Mouse (Mus musculus): ENCODE data around the gene Fam32a. TPM values are rescaled to one million over a fixed set of nuclear protein-coding genes. Genes with fewer than 3 reads are reported as not detected.

Fam32a gene
- polyA plus RNA-seq (2016; fragmentation: Nextera tagmentation; extraction: Ambion mirVana) = 77.6 and 82.4 TPM in 2 replicates

- DNase-seq (ENCODE audit: low spot score) = peak; percentile 93
- 14% methylated on average over 39 of the region's 39 CpGs for WGBS
- H3K4me1 ChIP-seq = peaks cover 18% of the 10 kb centered on the region
- peak within 1 kb of the TSS; percentile 92 for H3K4me3 ChIP-seq
- H3K27me3 ChIP-seq (replicated peaks; ENCODE audit: low read depth, poor library complexity, severe bottlenecking) = peaks cover 5% of the 10 kb centered on the region
- H3K27ac ChIP-seq (replicated peaks) = peak within 1 kb of the TSS; percentile 91
- peaks cover 38% of the 10 kb centered on the region for H3K36me3 ChIP-seq (replicated peaks)
- no peaks in the 10 kb centered on the region for H3K9me3 ChIP-seq
Measured at GRCm38 (mm10) chr8:72219541-72220363, at the start of gene Fam32a. Gene Fam32a (plus strand): TSS chr8:72219730.

- H3K27ac ChIP-seq (replicated peaks) = no peak overlapping the region
- H3K9me3 ChIP-seq = no peaks in the 10 kb centered on the region
- no peak overlapping the region for H3K4me3 ChIP-seq
- 62% methylated on average over 5 of the region's 5 CpGs for WGBS
- DNase-seq (ENCODE audit: low spot score) = peak; percentile 62
- no peaks in the 10 kb centered on the region for H3K27me3 ChIP-seq (replicated peaks; ENCODE audit: low read depth, poor library complexity, severe bottlenecking)
- H3K4me1 ChIP-seq = no peaks in the 10 kb centered on the region
- H3K36me3 ChIP-seq (replicated peaks) = peaks cover 96% of the 10 kb centered on the region
Measured at GRCm38 (mm10) chr8:72177346-72177925, 42.1 kb upstream of the Fam32a start.

- H3K4me3 ChIP-seq = no peak overlapping the region
- H3K9me3 ChIP-seq = no peaks in the 10 kb centered on the region
- H3K27ac ChIP-seq (replicated peaks) = no peak overlapping the region
- DNase-seq (ENCODE audit: low spot score) = no peak
- no peaks in the 10 kb centered on the region for H3K27me3 ChIP-seq (replicated peaks; ENCODE audit: low read depth, poor library complexity, severe bottlenecking)
- peaks cover 34% of the 10 kb centered on the region for H3K36me3 ChIP-seq (replicated peaks)
- 94% methylated on average over 2 of the region's 2 CpGs for WGBS
- H3K4me1 ChIP-seq = no peaks in the 10 kb centered on the region
Measured at GRCm38 (mm10) chr8:72183554-72184202, 35.9 kb upstream of the Fam32a start.

GRCm38 (mm10) chr8:72187793-72188331 lies 31.7 kb upstream of the Fam32a start:
- Histone ChIP-seq H3K4me1 (no peaks in the 10 kb centered on the region), H3K9me3 (no peaks in the 10 kb centered on the region), H3K4me3 (no peak overlapping the region), H3K27me3 (replicated peaks; ENCODE audit: low read depth, poor library complexity, severe bottlenecking) (no peaks in the 10 kb centered on the region), H3K36me3 (replicated peaks) (no peaks in the 10 kb centered on the region), H3K27ac (replicated peaks) (no peak overlapping the region)
- WGBS = 88% methylated on average over 2 of the region's 2 CpGs
- DNase-seq (ENCODE audit: low spot score) = no peak

GRCm38 (mm10) chr8:72189417-72190214 lies 29.9 kb upstream of the Fam32a start, which contains the start of gene Hsh2d:
Gene Hsh2d (plus strand): TSS chr8:72189638.
- H3K27ac ChIP-seq (replicated peaks) = no peak within 1 kb of the TSS
- H3K4me1 ChIP-seq = no peaks in the 10 kb centered on the region
- no peaks in the 10 kb centered on the region for H3K27me3 ChIP-seq (replicated peaks; ENCODE audit: low read depth, poor library complexity, severe bottlenecking)
- no peaks in the 10 kb centered on the region for H3K36me3 ChIP-seq (replicated peaks)
- no peak for DNase-seq (ENCODE audit: low spot score)
- no peak within 1 kb of the TSS for H3K4me3 ChIP-seq
- no peaks in the 10 kb centered on the region for H3K9me3 ChIP-seq
- 73% methylated on average over 12 of the region's 12 CpGs for WGBS

GRCm38 (mm10) chr8:72190215-72190539 lies 29.4 kb upstream of the Fam32a start:
- DNase-seq (ENCODE audit: low spot score) = no peak
- no peaks in the 10 kb centered on the region for H3K4me1 ChIP-seq
- H3K36me3 ChIP-seq (replicated peaks) = no peaks in the 10 kb centered on the region
- H3K9me3 ChIP-seq = no peaks in the 10 kb centered on the region
- WGBS = 89% methylated on average over 2 of the region's 2 CpGs
- H3K27ac ChIP-seq (replicated peaks) = no peak overlapping the region
- H3K4me3 ChIP-seq = no peak overlapping the region
- no peaks in the 10 kb centered on the region for H3K27me3 ChIP-seq (replicated peaks; ENCODE audit: low read depth, poor library complexity, severe bottlenecking)

GRCm38 (mm10) chr8:72192065-72192464 lies 27.5 kb upstream of the Fam32a start:
- Histone ChIP-seq H3K4me1 (no peaks in the 10 kb centered on the region), H3K9me3 (no peaks in the 10 kb centered on the region), H3K36me3 (replicated peaks) (no peaks in the 10 kb centered on the region), H3K27ac (replicated peaks) (no peak overlapping the region), H3K27me3 (replicated peaks; ENCODE audit: low read depth, poor library complexity, severe bottlenecking) (no peaks in the 10 kb centered on the region), H3K4me3 (no peak overlapping the region)
- DNase-seq (ENCODE audit: low spot score) = no peak

GRCm38 (mm10) chr8:72197997-72198396 lies 21.5 kb upstream of the Fam32a start:
- no peaks in the 10 kb centered on the region for H3K4me1 ChIP-seq
- DNase-seq (ENCODE audit: low spot score) = no peak
- H3K27me3 ChIP-seq (replicated peaks; ENCODE audit: low read depth, poor library complexity, severe bottlenecking) = no peaks in the 10 kb centered on the region
- 59% methylated on average over 8 of the region's 8 CpGs for WGBS
- H3K36me3 ChIP-seq (replicated peaks) = no peaks in the 10 kb centered on the region
- no peak overlapping the region for H3K4me3 ChIP-seq
- peaks cover 15% of the 10 kb centered on the region for H3K9me3 ChIP-seq
- H3K27ac ChIP-seq (replicated peaks) = no peak overlapping the region

- no peaks in the 10 kb centered on the region for H3K27me3 ChIP-seq (replicated peaks; ENCODE audit: low read depth, poor library complexity, severe bottlenecking)
- H3K27ac ChIP-seq (replicated peaks) = no peak overlapping the region
- peaks cover 8% of the 10 kb centered on the region for H3K9me3 ChIP-seq
- H3K36me3 ChIP-seq (replicated peaks) = no peaks in the 10 kb centered on the region
- no peak overlapping the region for H3K4me3 ChIP-seq
- WGBS = 58% methylated on average over 1 of the region's 1 CpGs
- H3K4me1 ChIP-seq = no peaks in the 10 kb centered on the region
- no peak for DNase-seq (ENCODE audit: low spot score)
Measured at GRCm38 (mm10) chr8:72208582-72208981, 10.9 kb upstream of the Fam32a start.

- H3K36me3 ChIP-seq (replicated peaks) = no peaks in the 10 kb centered on the region
- no peaks in the 10 kb centered on the region for H3K27me3 ChIP-seq (replicated peaks; ENCODE audit: low read depth, poor library complexity, severe bottlenecking)
- no peak overlapping the region for H3K27ac ChIP-seq (replicated peaks)
- no peak for DNase-seq (ENCODE audit: low spot score)
- H3K4me1 ChIP-seq = no peaks in the 10 kb centered on the region
- no peaks in the 10 kb centered on the region for H3K9me3 ChIP-seq
- no peak overlapping the region for H3K4me3 ChIP-seq
- WGBS = 74% methylated on average over 4 of the region's 4 CpGs
Measured at GRCm38 (mm10) chr8:72210222-72210621, 9.3 kb upstream of the Fam32a start.

GRCm38 (mm10) chr8:72210710-72211109 lies 8.8 kb upstream of the Fam32a start:
- no peak overlapping the region for H3K4me3 ChIP-seq
- H3K4me1 ChIP-seq = no peaks in the 10 kb centered on the region
- H3K27ac ChIP-seq (replicated peaks) = no peak overlapping the region
- H3K27me3 ChIP-seq (replicated peaks; ENCODE audit: low read depth, poor library complexity, severe bottlenecking) = no peaks in the 10 kb centered on the region
- no peak for DNase-seq (ENCODE audit: low spot score)
- H3K9me3 ChIP-seq = no peaks in the 10 kb centered on the region
- WGBS = 68% methylated on average over 2 of the region's 2 CpGs
- no peaks in the 10 kb centered on the region for H3K36me3 ChIP-seq (replicated peaks)

GRCm38 (mm10) chr8:72211846-72212245 lies 7.7 kb upstream of the Fam32a start:
- Histone ChIP-seq H3K9me3 (no peaks in the 10 kb centered on the region), H3K36me3 (replicated peaks) (no peaks in the 10 kb centered on the region), H3K27ac (replicated peaks) (no peak overlapping the region), H3K4me1 (no peaks in the 10 kb centered on the region), H3K4me3 (no peak overlapping the region), H3K27me3 (replicated peaks; ENCODE audit: low read depth, poor library complexity, severe bottlenecking) (peaks cover 5% of the 10 kb centered on the region)
- no peak for DNase-seq (ENCODE audit: low spot score)
- 76% methylated on average over 1 of the region's 1 CpGs for WGBS
